Mouse (Mus musculus) B cell, adult 67 days (primary cell): Measurements from ENCODE around the gene Tlx2. TPM values are rescaled to one million over a fixed set of nuclear protein-coding genes. Genes with fewer than 3 reads are reported as not detected.

Experiments used
- total RNA-seq, 2 experiments: library from RNA; stranded (reverse); gene quantifications; 4 replicates each; pipeline ENCODE4 v1.2.4; 2023

Gene Tlx2
- total RNA-seq = not detected

GRCm38 (mm10) chr6:83070247-83070310 lies at the start of gene Tlx2:
Gene Tlx2, minus strand, starts transcription at chr6:83070293.

GRCm38 (mm10) chr6:83115011-83115671 lies 45.0 kb upstream of the Tlx2 start, which contains the start of gene Mogs:
Gene Mogs, plus strand, starts transcription at chr6:83115496.

GRCm38 (mm10) chr6:83108762-83109668 lies 38.9 kb upstream of the Tlx2 start, which contains the start of gene Mrpl53:
Gene Mrpl53, plus strand, starts transcription at chr6:83109040.

GRCm38 (mm10) chr6:83101316-83101687 lies 31.2 kb upstream of the Tlx2 start, which contains the start of the genes Ccdc142 and Gm42688:
Gene Ccdc142, plus strand, starts transcription at chr6:83101601.
Gene Gm42688, plus strand, starts transcription at chr6:83101617.

GRCm38 (mm10) chr6:83086121-83087035 lies 16.3 kb upstream of the Tlx2 start, which contains the start of gene Lbx2:
Gene Lbx2, plus strand, starts transcription at chr6:83086367.

GRCm38 (mm10) chr6:83077630-83078323 lies 7.7 kb upstream of the Tlx2 start, which contains the start of gene Pcgf1:
Gene Pcgf1, plus strand, starts transcription at chr6:83077869.

GRCm38 (mm10) chr6:83057790-83058189 lies 12.3 kb downstream of the Tlx2 start, which contains the start of gene Dqx1:
Gene Dqx1, plus strand, starts transcription at chr6:83057844.

GRCm38 (mm10) chr6:83054871-83055431 lies 15.1 kb downstream of the Tlx2 start, which contains the start of gene Htra2:
Gene Htra2, minus strand, starts transcription at chr6:83055273.

GRCm38 (mm10) chr6:83054074-83054851 lies 15.8 kb downstream of the Tlx2 start, which contains the start of gene Aup1:
Gene Aup1, plus strand, starts transcription at chr6:83054521.

GRCm38 (mm10) chr6:83033249-83034185 lies 36.6 kb downstream of the Tlx2 start, which contains the start of the genes Dok1 and Loxl3:
Gene Dok1, minus strand, starts transcription at chr6:83033471.
Gene Loxl3, plus strand, starts transcription at chr6:83034173.

Other genes with a start within 250 kb of the Tlx2 start
- 1 to 10 TPM; 1.3 to 1.8 TPM for gene Sema4f, start 130.5 kb downstream of the Tlx2 start, total RNA-seq
- 1 to 10 TPM; 2.0 to 5.9 TPM for gene M1ap, start 123.4 kb downstream of the Tlx2 start, total RNA-seq
- gene Dok1, start 36.8 kb downstream of the Tlx2 start, total RNA-seq = 10 to 100 TPM; 36.2 to 38.6 TPM
- 1 to 10 TPM in 1 of 2 experiments, under 1 TPM in 1; 0.55 to 1.2 TPM for gene Loxl3, start 36.1 kb downstream of the Tlx2 start, total RNA-seq
- gene Aup1, start 15.8 kb downstream of the Tlx2 start, total RNA-seq = 100 to 1,000 TPM; 363 to 400 TPM
- 10 to 100 TPM; 51.1 to 60.0 TPM for gene Htra2, start 15.0 kb downstream of the Tlx2 start, total RNA-seq
- gene Dqx1, start 12.4 kb downstream of the Tlx2 start, total RNA-seq = 1 to 10 TPM; 8.8 to 9.3 TPM
- gene Pcgf1, start 7.6 kb upstream of the Tlx2 start, total RNA-seq = 10 to 100 TPM; 20.2 to 26.1 TPM
- gene Lbx2, start 16.1 kb upstream of the Tlx2 start, total RNA-seq = under 1 TPM in 1 of 2 experiments, not detected in 1; 0.70 TPM
- gene Ccdc142, start 31.3 kb upstream of the Tlx2 start, total RNA-seq = 10 to 100 TPM; 19.5 to 25.7 TPM
- 10 to 100 TPM; 13.5 to 17.0 TPM for gene Gm42688, start 31.3 kb upstream of the Tlx2 start, total RNA-seq
- 10 to 100 TPM; 29.8 to 35.3 TPM for gene Mrpl53, start 38.7 kb upstream of the Tlx2 start, total RNA-seq
- 10 to 100 TPM; 37.3 to 49.6 TPM for gene Mogs, start 45.2 kb upstream of the Tlx2 start, total RNA-seq
- 10 to 100 TPM; 46.4 to 46.7 TPM for gene Wbp1, start 51.3 kb upstream of the Tlx2 start, total RNA-seq
- 10 to 100 TPM; 35.6 to 40.9 TPM for gene Ino80b, start 55.1 kb upstream of the Tlx2 start, total RNA-seq
- gene Rtkn, start 65.2 kb upstream of the Tlx2 start, total RNA-seq = not detected
- gene Wdr54, start 86.1 kb upstream of the Tlx2 start, total RNA-seq = 1 to 10 TPM; 1.1 to 1.8 TPM
- not detected for gene 1700003E16Rik, start 86.1 kb upstream of the Tlx2 start, total RNA-seq
- 100 to 1,000 TPM; 113 to 115 TPM for gene Dctn1, start 95.6 kb upstream of the Tlx2 start, total RNA-seq
- gene Slc4a5, start 149.5 kb upstream of the Tlx2 start, total RNA-seq = not detected